Mouse (Mus musculus) megakaryocyte-erythroid progenitor cell, adult 5-6 weeks (primary cell): Measurements from ENCODE around the gene Sdf4. TPM values are rescaled to one million over a fixed set of nuclear protein-coding genes. Genes with fewer than 3 reads are reported as not detected.

Experiments
- ATAC-seq: replicated peaks from 2 replicates; pipeline ENCODE4 v1.8.0; 2016; ENCODE audit warnings: mild to moderate bottlenecking, inconsistent platforms; ENCODE audit not compliant: severe bottlenecking, poor library complexity, low FRiP score, low TSS enrichment
- total RNA-seq, 2 experiments: library from RNA; stranded (forward) in 1 of 2; stranded (reverse) in 1 of 2; fragments of 200-1000, 215-1000 nt in 1 of 2; fragments of >200 nt in 1 of 2; fragmentation: Nextera tagmentation in 1 of 2; gene quantifications; 2 replicates each; pipeline ENCODE4 v1.2.3; 2014 to 2017

Sdf4 gene
- total RNA-seq, 2 experiments from 2014 or later, result 48.2 to 143 TPM

- ATAC-seq, result peak; percentile 62
Measured at GRCm38 (mm10) chr4:155992906-155993547, 355 bp downstream of the Sdf4 start.

- ATAC-seq, result no peak
Measured at GRCm38 (mm10) chr4:155993606-155994005, 934 bp downstream of the Sdf4 start.

GRCm38 (mm10) chr4:156004109-156004508 is 11.4 kb downstream of the Sdf4 start:
- no peak for ATAC-seq

GRCm38 (mm10) chr4:156008369-156008768 is 15.7 kb downstream of the Sdf4 start:
- no peak for ATAC-seq

- ATAC-seq, result no peak
Measured at GRCm38 (mm10) chr4:156013637-156014036, 21.0 kb downstream of the Sdf4 start, which contains the start of gene Tnfrsf4. Gene Tnfrsf4, plus strand, starts transcription at chr4:156013843.

GRCm38 (mm10) chr4:156014436-156014835 is 21.8 kb downstream of the Sdf4 start:
- no peak for ATAC-seq

- no peak for ATAC-seq
Measured at GRCm38 (mm10) chr4:156019771-156020170, 27.1 kb downstream of the Sdf4 start.

GRCm38 (mm10) chr4:156021381-156021780 is 28.7 kb downstream of the Sdf4 start:
- no peak for ATAC-seq

GRCm38 (mm10) chr4:156021942-156022419 is 29.3 kb downstream of the Sdf4 start:
- peak; percentile 31; the same call in 1 of the 2 replicates for ATAC-seq

GRCm38 (mm10) chr4:156023520-156023919 is 30.8 kb downstream of the Sdf4 start:
- no peak for ATAC-seq

- ATAC-seq, result no peak
Measured at GRCm38 (mm10) chr4:156024184-156024583, 31.5 kb downstream of the Sdf4 start.

GRCm38 (mm10) chr4:156026013-156026412 is 33.3 kb downstream of the Sdf4 start, which contains the start of gene Tnfrsf18:
Gene Tnfrsf18, plus strand, starts transcription at chr4:156026164.
- ATAC-seq, result peak; percentile 60

GRCm38 (mm10) chr4:156028580-156028979 is 35.9 kb downstream of the Sdf4 start:
- ATAC-seq, result no peak

- ATAC-seq, result no peak
Measured at GRCm38 (mm10) chr4:156030651-156031118, 38.0 kb downstream of the Sdf4 start.

- ATAC-seq, result no peak
Measured at GRCm38 (mm10) chr4:156031255-156031592, 38.6 kb downstream of the Sdf4 start.

GRCm38 (mm10) chr4:156031593-156032391 is 39.1 kb downstream of the Sdf4 start:
- ATAC-seq, result peak; percentile 22

- ATAC-seq, result no peak; the same call in 1 of the 2 replicates
Measured at GRCm38 (mm10) chr4:156032856-156033255, 40.2 kb downstream of the Sdf4 start.

GRCm38 (mm10) chr4:156033476-156034119 is 40.9 kb downstream of the Sdf4 start:
- peak; percentile 54 for ATAC-seq

- no peak for ATAC-seq
Measured at GRCm38 (mm10) chr4:156034301-156034700, 41.6 kb downstream of the Sdf4 start.

- ATAC-seq, result peak; percentile 28; the same call in 1 of the 2 replicates
Measured at GRCm38 (mm10) chr4:156034901-156035300, 42.2 kb downstream of the Sdf4 start.
